Mouse (Mus musculus) adrenal gland, postnatal 25 days (tissue): ENCODE results near the gene Mbtd1. TPM values are rescaled to one million over a fixed set of nuclear protein-coding genes. Genes with fewer than 3 reads are reported as not detected.

Experiments
- DNase-seq: peaks from one replicate; pipeline ENCODE4 v3.0.0; 2021; ENCODE audit warnings: mixed read lengths
- total RNA-seq: library from RNA; stranded (reverse); gene quantifications from 2 replicates; pipeline ENCODE4 v1.2.3, GENCODE M21; 2021

The Mbtd1 gene
- total RNA-seq, 1 experiment from 2014 or later, result 38.1 TPM

GRCm38 (mm10) chr11:93987625-93988327 is 102.1 kb downstream of the Mbtd1 start:
- no peak for DNase-seq

GRCm38 (mm10) chr11:93988328-93989062 is 102.8 kb downstream of the Mbtd1 start:
- no peak for DNase-seq

- DNase-seq, result no peak
These were observed 108.9 kb downstream of the Mbtd1 start for GRCm38 (mm10) chr11:93994531-93994930.

GRCm38 (mm10) chr11:93995111-93995719 is 109.6 kb downstream of the Mbtd1 start:
- DNase-seq, result peak; percentile 74

- DNase-seq, result peak; percentile 95
These were observed 110.2 kb downstream of the Mbtd1 start, which contains the start of gene Spag9 for GRCm38 (mm10) chr11:93995720-93996305. Gene Spag9, plus strand, starts transcription at chr11:93996091.

Other genes starting within 250 kb of the Mbtd1 start
- gene Utp18, start 86 bp upstream of the Mbtd1 start, total RNA-seq, result 22.2 and 24.2 TPM in 2 replicates
- gene Nme2, start 70.4 kb downstream of the Mbtd1 start, total RNA-seq, result 405 and 487 TPM in 2 replicates
- 63.2 and 91.2 TPM in 2 replicates for gene Gm20390, start 82.4 kb downstream of the Mbtd1 start, total RNA-seq
- 21.4 and 34.2 TPM in 2 replicates for gene Nme1, start 82.7 kb downstream of the Mbtd1 start, total RNA-seq
- gene Spag9, start 110.2 kb downstream of the Mbtd1 start, total RNA-seq, result 98.6 and 120 TPM in 2 replicates